Mouse (Mus musculus) heart, postnatal 0 days (tissue): Measurements from ENCODE around the gene Sf3a3.

Experiments
- CTCF ChIP-seq: IDR thresholded peaks from 2 replicates; pipeline ENCODE4 v1.5.1; 2016; ENCODE audit warnings: antibody characterized with exemption, control low read depth, low read depth
- EP300 ChIP-seq: IDR thresholded peaks from 2 replicates; pipeline ENCODE4 v1.6.1; 2016; ENCODE audit warnings: antibody characterized with exemption, low read depth

- TF ChIP-seq CTCF (no peak), EP300 (0 out of 2 replicates have a peak, but pooled peaks have one; percentile 41)
Observed at GRCm38 (mm10) chr4:124693135-124693894, 21.3 kb upstream of the Sf3a3 start, which contains the start of gene Utp11.
